Mouse (Mus musculus) kidney, embryonic 14.5 days (tissue): Measurements from ENCODE around the gene Mocs3. TPM values are rescaled to one million over a fixed set of nuclear protein-coding genes. Genes with fewer than 3 reads are reported as not detected.

Experiments used
- ATAC-seq: fragments of 200-750 bp; cut with Nextera tagmentation; 2 replicates; pipeline ENCODE4 v1.8.0; 2017; ENCODE audit warnings: moderate number of reproducible peaks, mild to moderate bottlenecking, moderate TSS enrichment, moderate library complexity; ENCODE audit not compliant: low FRiP score, low TSS enrichment
- H3K27ac ChIP-seq: fragments of 300-500 bp; sonication (generic); 2 replicates; pipeline ENCODE4 v1.5.1; 2014; ENCODE audit warnings: low read depth, mild to moderate bottlenecking, low read length, moderate library complexity, mixed read lengths
- H3K27me3 ChIP-seq: fragments of 300-500 bp; sonication (generic); 2 replicates; pipeline ENCODE4 v1.6.1; 2014; ENCODE audit warnings: mild to moderate bottlenecking, low read length; ENCODE audit not compliant: control insufficient read depth, insufficient read depth
- H3K36me3 ChIP-seq: fragments of 300-500 bp; sonication (generic); 2 replicates; pipeline ENCODE4 v1.6.1; 2014; ENCODE audit warnings: low read length, mixed read lengths; ENCODE audit not compliant: control insufficient read depth, insufficient read depth
- H3K4me1 ChIP-seq: fragments of 300-500 bp; sonication (generic); 2 replicates; pipeline ENCODE4 v1.6.1; 2014; ENCODE audit warnings: low read length, mixed read lengths; ENCODE audit not compliant: control insufficient read depth, insufficient read depth
- H3K4me2 ChIP-seq: fragments of 300-500 bp; sonication (generic); replicated peaks from 2 replicates; pipeline ENCODE4 v1.6.1; 2014; ENCODE audit warnings: low read depth, mild to moderate bottlenecking, low read length
- H3K4me3 ChIP-seq: fragments of 300-500 bp; sonication (generic); 2 replicates; pipeline ENCODE4 v1.5.1; 2014; ENCODE audit warnings: mild to moderate bottlenecking, low read length
- H3K9ac ChIP-seq: fragments of 300-500 bp; sonication (generic); 2 replicates; pipeline ENCODE4 v1.6.1; 2014; ENCODE audit warnings: low read depth, mild to moderate bottlenecking, low read length, moderate library complexity
- H3K9me3 ChIP-seq: fragments of 300-500 bp; sonication (generic); 2 replicates; pipeline ENCODE4 v1.6.1; 2016; ENCODE audit warnings: low read length; ENCODE audit not compliant: control insufficient read depth
- WGBS: fragments of 180-500 bp; shearing (Covaris S2); extraction: QIAGEN DNeasy Blood & Tissue Kit; methylation state at CpG from one replicate; pipeline ENCODE4 v1.1.7; 2014; 5-methylcytosine and 5-hydroxymethylcytosine counted together
- polyA plus RNA-seq: library from polyadenylated mRNA; unstranded; fragments of >200 nt; fragmentation: Nextera tagmentation; extraction: Ambion mirVana; gene quantifications from 2 replicates; pipeline ENCODE4 v1.2.1, GENCODE M21; 2014

The Mocs3 gene
- polyA plus RNA-seq, 1 experiment from 2014 or later: 10.1 TPM

- no peaks in the 10 kb centered on the region for H3K9me3 ChIP-seq
- H3K4me2 ChIP-seq: peak overlapping the region; percentile 99
- peak; percentile 53 for ATAC-seq
- H3K9ac ChIP-seq: peak overlapping the region; percentile 79
- H3K36me3 ChIP-seq: peaks cover 14% of the 10 kb centered on the region
- peak overlapping the region; percentile 90 for H3K27ac ChIP-seq
- H3K27me3 ChIP-seq: no peaks in the 10 kb centered on the region; the same call in 1 of the 2 replicates
- 2% methylated on average over 73 of the region's 105 CpGs for WGBS
- peaks cover 19% of the 10 kb centered on the region for H3K4me1 ChIP-seq
- peak overlapping the region; percentile 84 for H3K4me3 ChIP-seq
Observed at GRCm38 (mm10) chr2:168230773-168231470, 500 bp downstream of the Mocs3 start.

- WGBS: 60% methylated on average over 33 of the region's 33 CpGs
Observed at GRCm38 (mm10) chr2:168231471-168231829, 1.0 kb downstream of the Mocs3 start.

DNA sequence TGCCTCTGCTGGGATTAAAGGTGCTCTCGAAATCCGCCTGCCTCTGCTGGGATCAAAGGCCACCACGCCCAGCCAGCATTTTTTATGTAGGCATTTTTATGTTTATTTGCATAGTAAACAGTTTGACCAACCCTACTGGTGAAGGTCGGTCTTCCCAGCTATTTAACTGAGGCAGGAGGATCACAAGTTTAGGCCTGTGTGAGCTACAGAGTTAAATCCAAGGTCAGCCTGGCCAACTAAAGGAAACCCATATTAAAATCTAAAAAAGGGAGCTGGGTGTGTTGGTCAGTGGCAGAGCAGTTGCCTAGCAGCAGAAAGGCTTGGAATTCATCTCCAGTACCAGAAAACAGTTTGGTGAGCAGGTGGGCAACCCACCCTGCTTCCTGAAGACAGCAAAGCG is 2.9 kb downstream of the Mocs3 start:
- no peaks in the 10 kb centered on the region; the same call in 1 of the 2 replicates for H3K27me3 ChIP-seq
- H3K9ac ChIP-seq: no peak overlapping the region
- ATAC-seq: no peak
- no peak overlapping the region for H3K27ac ChIP-seq
- H3K9me3 ChIP-seq: peaks cover 3% of the 10 kb centered on the region; the same call in 1 of the 2 replicates
- H3K4me2 ChIP-seq: no peak overlapping the region
- H3K4me1 ChIP-seq: peaks cover 19% of the 10 kb centered on the region
- no peak overlapping the region for H3K4me3 ChIP-seq
- 93% methylated on average over 5 of the region's 5 CpGs for WGBS
- peaks cover 5% of the 10 kb centered on the region; the same call in 1 of the 2 replicates for H3K36me3 ChIP-seq

More at GRCm38 (mm10) chr2:168231471-168231829, 1.0 kb downstream of the Mocs3 start:
- no peak overlapping the region for H3K27ac ChIP-seq
- H3K27me3 ChIP-seq: no peaks in the 10 kb centered on the region; the same call in 1 of the 2 replicates
- H3K4me2 ChIP-seq: peak overlapping the region; percentile 99
- peak overlapping the region; percentile 84 for H3K4me3 ChIP-seq
- no peaks in the 10 kb centered on the region for H3K9me3 ChIP-seq
- no peak for ATAC-seq
- peaks cover 19% of the 10 kb centered on the region for H3K4me1 ChIP-seq
- H3K9ac ChIP-seq: peak overlapping the region; percentile 79
- H3K36me3 ChIP-seq: peaks cover 9% of the 10 kb centered on the region

DNA sequence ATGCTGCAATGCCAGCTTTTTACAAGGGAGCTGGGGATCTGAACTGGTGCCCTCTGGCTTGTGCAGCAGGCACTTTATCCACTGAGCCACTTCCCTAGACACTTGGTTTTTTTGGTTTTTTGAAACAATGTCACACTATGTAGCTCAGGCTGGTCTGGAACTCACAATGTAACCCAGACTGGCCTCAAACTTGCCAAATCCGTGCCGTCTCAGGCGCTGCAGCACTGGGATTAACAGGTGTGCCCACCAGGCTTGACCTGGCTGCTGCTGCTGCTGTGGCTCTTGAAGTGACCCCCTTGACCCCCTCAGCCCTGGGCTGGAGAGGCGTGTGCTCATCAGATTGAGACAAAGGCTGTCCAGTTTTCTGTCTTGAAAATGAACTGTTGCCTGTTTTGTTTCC is 7.9 kb downstream of the Mocs3 start:
- ATAC-seq: no peak
- Histone ChIP-seq H3K27me3 (no peaks in the 10 kb centered on the region), H3K4me2 (no peak overlapping the region), H3K36me3 (0 out of 2 replicates have a peak, but pooled peaks cover 3% of the 10 kb centered on the region), H3K4me3 (no peak overlapping the region), H3K9me3 (peaks cover 7% of the 10 kb centered on the region), H3K4me1 (no peaks in the 10 kb centered on the region), H3K9ac (no peak overlapping the region), H3K27ac (no peak overlapping the region)
- 93% methylated on average over 4 of the region's 4 CpGs for WGBS

DNA sequence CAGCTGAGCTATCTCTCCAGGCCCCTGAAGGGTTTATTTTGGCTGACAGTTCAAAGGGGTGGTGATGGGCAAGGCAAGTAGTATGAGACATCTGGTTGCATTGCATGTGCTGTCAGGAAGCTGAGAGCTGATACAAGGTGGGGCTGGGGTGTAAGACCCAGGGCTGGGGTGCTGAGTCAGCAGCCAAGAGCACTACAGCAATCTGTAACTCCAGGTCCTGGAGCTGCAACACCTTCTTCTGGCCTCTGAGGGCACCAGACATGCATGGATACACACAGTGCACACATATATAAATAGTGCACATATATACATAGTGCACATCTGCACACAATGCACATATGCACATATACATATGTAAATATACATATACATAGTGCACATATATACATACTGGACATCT is 12.4 kb downstream of the Mocs3 start:
- Histone ChIP-seq H3K4me2 (no peak overlapping the region), H3K27ac (no peak overlapping the region), H3K9ac (no peak overlapping the region), H3K4me1 (no peaks in the 10 kb centered on the region), H3K36me3 (no peaks in the 10 kb centered on the region), H3K4me3 (no peak overlapping the region), H3K27me3 (no peaks in the 10 kb centered on the region), H3K9me3 (peaks cover 5% of the 10 kb centered on the region)
- no peak for ATAC-seq

DNA sequence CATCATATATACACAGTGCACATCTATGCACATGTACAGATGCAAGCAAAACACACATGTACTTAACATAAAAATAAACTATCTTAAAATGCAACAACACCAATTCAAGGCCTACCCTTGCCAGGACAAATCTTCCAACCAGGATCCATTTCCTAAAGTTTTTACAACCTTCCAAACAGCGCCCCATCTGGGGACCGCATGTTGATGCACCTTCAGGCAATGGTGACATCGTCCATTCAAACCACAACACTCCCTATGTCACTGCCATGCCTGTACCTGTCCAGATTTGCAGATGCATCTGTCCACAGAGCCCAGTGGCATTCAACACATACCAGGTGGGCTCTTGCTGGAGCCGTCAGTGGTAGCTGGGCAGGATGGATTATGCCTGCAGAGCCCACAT is 12.9 kb downstream of the Mocs3 start:
- no peak overlapping the region for H3K4me2 ChIP-seq
- H3K36me3 ChIP-seq: no peaks in the 10 kb centered on the region
- H3K9me3 ChIP-seq: peaks cover 4% of the 10 kb centered on the region
- H3K9ac ChIP-seq: no peak overlapping the region
- 79% methylated on average over 4 of the region's 4 CpGs for WGBS
- no peaks in the 10 kb centered on the region for H3K27me3 ChIP-seq
- no peaks in the 10 kb centered on the region for H3K4me1 ChIP-seq
- no peak for ATAC-seq
- no peak overlapping the region for H3K27ac ChIP-seq
- no peak overlapping the region for H3K4me3 ChIP-seq

GRCm38 (mm10) chr2:168245571-168245970 is 15.1 kb downstream of the Mocs3 start:
- WGBS: 42% methylated on average over 8 of the region's 8 CpGs
- Histone ChIP-seq H3K27me3 (no peaks in the 10 kb centered on the region), H3K9ac (no peak overlapping the region), H3K9me3 (no peaks in the 10 kb centered on the region), H3K36me3 (no peaks in the 10 kb centered on the region), H3K27ac (no peak overlapping the region), H3K4me1 (no peaks in the 10 kb centered on the region), H3K4me3 (no peak overlapping the region), H3K4me2 (no peak overlapping the region)
- ATAC-seq: no peak

DNA sequence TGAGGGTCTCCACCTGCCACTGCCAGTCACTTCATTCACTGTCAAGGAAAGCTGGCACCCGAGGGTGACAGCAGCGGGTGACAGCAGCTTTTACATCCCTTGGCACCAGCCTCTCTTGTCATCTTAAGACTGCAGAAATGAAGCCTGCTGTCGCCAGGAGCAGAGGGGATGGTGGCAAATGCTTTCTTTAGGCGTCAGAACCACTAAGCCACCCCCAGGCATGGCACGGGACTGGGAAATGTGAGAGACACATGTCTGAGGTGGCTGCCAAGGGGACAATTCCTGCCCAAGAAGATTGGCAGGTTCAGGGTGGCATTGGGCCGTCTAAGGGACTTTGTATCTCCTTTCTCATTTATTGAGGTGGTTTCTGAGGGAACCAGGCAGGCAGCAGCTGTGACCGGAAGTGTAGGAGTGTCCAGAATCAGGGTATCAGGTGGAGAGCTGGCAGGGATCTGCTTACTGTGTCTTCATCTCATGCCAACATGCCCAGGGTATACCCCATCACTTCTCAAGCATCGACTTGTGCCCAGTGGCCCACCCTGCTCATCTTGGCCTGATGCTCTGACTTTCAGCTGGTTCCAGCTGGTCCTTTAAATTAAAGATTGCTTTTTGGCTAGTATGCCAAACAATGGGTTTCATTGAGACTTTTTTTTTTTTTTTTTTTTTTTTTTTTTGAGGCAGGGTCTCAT is 17.9 kb downstream of the Mocs3 start:
- Histone ChIP-seq H3K4me2 (no peak overlapping the region), H3K4me1 (no peaks in the 10 kb centered on the region), H3K36me3 (no peaks in the 10 kb centered on the region), H3K27me3 (no peaks in the 10 kb centered on the region), H3K9ac (no peak overlapping the region; the same call in 1 of the 2 replicates), H3K9me3 (no peaks in the 10 kb centered on the region), H3K27ac (no peak overlapping the region), H3K4me3 (no peak overlapping the region)
- ATAC-seq: no peak
- 71% methylated on average over 8 of the region's 8 CpGs for WGBS

GRCm38 (mm10) chr2:168248856-168249245 is 18.4 kb downstream of the Mocs3 start:
- no peak overlapping the region for H3K4me3 ChIP-seq
- no peaks in the 10 kb centered on the region for H3K36me3 ChIP-seq
- no peaks in the 10 kb centered on the region for H3K27me3 ChIP-seq
- no peaks in the 10 kb centered on the region for H3K9me3 ChIP-seq
- WGBS: 30% methylated on average over 2 of the region's 2 CpGs
- H3K4me1 ChIP-seq: no peaks in the 10 kb centered on the region
- no peak for ATAC-seq
- H3K9ac ChIP-seq: no peak overlapping the region
- no peak overlapping the region for H3K4me2 ChIP-seq
- H3K27ac ChIP-seq: no peak overlapping the region
